Mouse (Mus musculus) stomach, postnatal 0 days (tissue): ENCODE measurements around the gene Med1. TPM values are rescaled to one million over a fixed set of nuclear protein-coding genes. Genes with fewer than 3 reads are reported as not detected.

Experiments used
- ATAC-seq: fragments of 200-750 bp; cut with Nextera tagmentation; 2 replicates; pipeline ENCODE4 v1.8.0; 2017; ENCODE audit not compliant: low FRiP score, low TSS enrichment
- DNase-seq: peaks from one replicate; pipeline ENCODE4 v3.0.0-alpha.2; 2016; ENCODE audit warnings: low spot score
- H3K27ac ChIP-seq: fragments of 300-500 bp; sonication (generic); replicated peaks from 2 replicates; pipeline ENCODE4 v1.5.1; 2014; ENCODE audit warnings: mild to moderate bottlenecking, control low read depth
- H3K27me3 ChIP-seq: fragments of 300-500 bp; sonication (generic); 2 replicates; pipeline ENCODE4 v1.6.1; 2014; ENCODE audit warnings: low read length; ENCODE audit not compliant: control insufficient read depth, insufficient read depth
- H3K36me3 ChIP-seq: fragments of 300-500 bp; sonication (generic); 2 replicates; pipeline ENCODE4 v1.6.1; 2014; ENCODE audit warnings: low read length, mixed read lengths; ENCODE audit not compliant: control insufficient read depth, insufficient read depth
- H3K4me1 ChIP-seq: fragments of 300-500 bp; sonication (generic); replicated peaks from 2 replicates; pipeline ENCODE4 v1.6.1; 2014; ENCODE audit warnings: antibody characterized with exemption; ENCODE audit not compliant: control insufficient read depth, insufficient read depth
- H3K4me2 ChIP-seq: fragments of 300-500 bp; sonication (generic); replicated peaks from 2 replicates; pipeline ENCODE4 v1.6.1; 2014; ENCODE audit warnings: low read depth, mild to moderate bottlenecking, control low read depth, moderate library complexity
- H3K4me3 ChIP-seq: fragments of 300-500 bp; sonication (generic); 2 replicates; pipeline ENCODE4 v1.5.1; 2014; ENCODE audit warnings: low read depth, low read length, control low read depth
- H3K9ac ChIP-seq: fragments of 300-500 bp; sonication (generic); 2 replicates; pipeline ENCODE4 v1.6.1; 2014; ENCODE audit warnings: mild to moderate bottlenecking, low read length, control low read depth, mixed read lengths
- H3K9me3 ChIP-seq: fragments of 300-500 bp; sonication (generic); 2 replicates; pipeline ENCODE4 v1.6.1; 2016; ENCODE audit warnings: low read length; ENCODE audit not compliant: control insufficient read depth
- CTCF ChIP-seq: IDR thresholded peaks from 2 replicates; pipeline ENCODE4 v1.5.1; 2016; ENCODE audit warnings: antibody characterized with exemption, low read depth, mild to moderate bottlenecking, moderate library complexity
- EP300 ChIP-seq: optimal IDR thresholded peaks from 2 replicates; pipeline ENCODE3; 2016; ENCODE audit warnings: antibody characterized with exemption
- WGBS: fragments of 180-500 bp; shearing (Covaris S2); extraction: QIAGEN DNeasy Blood & Tissue Kit; methylation state at CpG from one replicate; pipeline ENCODE4 v1.1.7; 2014; 5-methylcytosine and 5-hydroxymethylcytosine counted together
- polyA plus RNA-seq: library from polyadenylated mRNA; unstranded; fragments of >200 nt; fragmentation: Nextera tagmentation; extraction: Ambion mirVana; gene quantifications from 2 replicates; pipeline ENCODE4 v1.2.1, GENCODE M21; 2015

The Med1 gene
- polyA plus RNA-seq, 1 experiment from 2014 or later = 26.8 TPM

DNA sequence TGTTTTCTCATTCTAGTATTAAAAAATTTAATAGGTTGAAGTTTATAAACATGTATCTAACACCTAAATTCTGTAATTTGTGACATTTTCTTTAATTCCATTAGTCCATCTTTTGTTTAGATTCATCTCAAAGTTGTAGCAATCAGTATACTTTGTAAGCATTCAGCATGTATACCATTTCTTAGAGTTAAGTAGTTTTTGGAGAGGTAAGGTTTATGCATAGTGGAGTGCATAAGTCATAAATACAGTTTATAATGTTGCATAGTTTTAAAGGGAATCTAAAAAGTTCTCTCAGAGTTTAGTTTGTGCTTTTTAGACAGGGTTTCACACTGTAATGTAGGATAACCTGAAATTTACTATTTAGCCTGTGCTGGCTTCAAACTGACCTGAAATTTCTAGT is 12.4 kb upstream of the Med1 start:
- Histone ChIP-seq H3K4me3 (no peak overlapping the region), H3K36me3 (peaks cover 2% of the 10 kb centered on the region; the same call in 1 of the 2 replicates), H3K4me1 (no peaks in the 10 kb centered on the region), H3K27me3 (no peaks in the 10 kb centered on the region), H3K27ac (no peak overlapping the region), H3K9ac (no peak overlapping the region), H3K4me2 (peak overlapping the region; percentile 6; the same call in 1 of the 2 replicates), H3K9me3 (no peaks in the 10 kb centered on the region)
- ATAC-seq (no peak), DNase-seq (no peak)
- no peak for TF ChIP-seq CTCF
- no peak for TF ChIP-seq EP300

DNA sequence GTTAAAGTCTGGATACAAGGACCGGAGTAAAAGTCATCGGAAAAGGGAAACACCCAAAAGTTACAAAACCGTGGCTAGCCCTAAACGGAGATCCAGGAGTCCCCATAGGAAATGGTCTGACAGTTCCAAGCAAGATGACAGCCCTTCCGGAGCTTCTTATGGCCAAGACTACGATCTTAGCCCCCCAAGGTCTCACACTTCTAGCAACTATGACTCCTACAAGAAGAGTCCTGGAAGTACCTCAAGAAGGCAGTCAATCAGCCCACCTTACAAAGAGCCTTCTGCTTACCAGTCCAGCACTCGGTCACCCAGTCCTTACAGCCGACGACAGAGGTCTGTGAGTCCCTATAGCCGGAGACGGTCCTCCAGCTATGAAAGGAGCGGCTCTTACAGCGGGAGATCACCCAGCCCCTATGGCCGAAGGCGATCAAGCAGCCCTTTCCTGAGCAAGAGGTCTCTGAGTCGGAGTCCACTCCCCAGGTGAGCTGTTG is 10.9 kb upstream of the Med1 start:
- H3K36me3 ChIP-seq = peaks cover 2% of the 10 kb centered on the region; the same call in 1 of the 2 replicates
- peak overlapping the region; percentile 100 for H3K9ac ChIP-seq
- peak overlapping the region; percentile 96 for H3K4me3 ChIP-seq
- H3K27me3 ChIP-seq = no peaks in the 10 kb centered on the region
- H3K4me1 ChIP-seq = no peaks in the 10 kb centered on the region
- TF ChIP-seq CTCF (no peak), EP300 (no peak)
- no peaks in the 10 kb centered on the region for H3K9me3 ChIP-seq
- no peak for ATAC-seq
- DNase-seq = peak; percentile 35
- peak overlapping the region; percentile 91 for H3K4me2 ChIP-seq
- WGBS = under 1% methylated on average over 16 of the region's 16 CpGs
- H3K27ac ChIP-seq = peak overlapping the region; percentile 100

DNA sequence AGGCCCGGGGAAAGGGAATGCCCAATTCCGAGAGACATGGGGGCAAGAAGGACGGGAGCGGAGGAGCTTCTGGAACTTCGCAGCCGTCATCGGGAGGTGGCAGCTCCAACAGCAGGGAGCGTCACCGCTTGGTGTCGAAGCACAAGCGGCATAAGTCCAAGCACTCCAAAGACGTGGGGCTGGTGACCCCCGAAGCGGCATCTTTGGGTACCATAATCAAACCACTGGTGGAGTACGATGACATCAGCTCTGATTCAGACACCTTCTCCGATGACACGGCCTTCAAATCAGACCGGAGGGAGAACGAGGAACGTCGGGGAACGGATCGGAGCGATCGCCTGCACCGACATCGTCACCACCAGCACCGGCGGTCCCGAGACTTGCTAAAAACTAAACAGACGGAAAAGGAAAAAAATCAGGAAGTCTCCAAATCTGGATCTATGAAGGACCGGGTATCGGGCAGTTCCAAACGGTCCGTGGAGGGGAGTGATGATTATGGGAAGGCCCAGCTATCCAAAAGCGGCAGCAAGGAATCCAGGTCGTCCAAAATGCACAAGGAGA is 10.3 kb upstream of the Med1 start:
- DNase-seq = no peak
- peak overlapping the region; percentile 96 for H3K4me3 ChIP-seq
- H3K27ac ChIP-seq = peak overlapping the region; percentile 100
- peak overlapping the region; percentile 100 for H3K9ac ChIP-seq
- TF ChIP-seq CTCF = no peak
- no peak for TF ChIP-seq EP300
- H3K36me3 ChIP-seq = peaks cover under 1% of the 10 kb centered on the region; the same call in 1 of the 2 replicates
- H3K4me1 ChIP-seq = no peaks in the 10 kb centered on the region
- under 1% methylated on average over 37 of the region's 37 CpGs for WGBS
- H3K4me2 ChIP-seq = peak overlapping the region; percentile 91
- no peak; the same call in 1 of the 2 replicates for ATAC-seq
- no peaks in the 10 kb centered on the region for H3K27me3 ChIP-seq
- H3K9me3 ChIP-seq = no peaks in the 10 kb centered on the region

- peak; percentile 98 for DNase-seq
- H3K4me1 ChIP-seq = no peaks in the 10 kb centered on the region
- ATAC-seq = peak; percentile 92
- H3K4me3 ChIP-seq = peak within 1 kb of the TSS; percentile 96
- no peaks in the 10 kb centered on the region for H3K27me3 ChIP-seq
- peak within 1 kb of the TSS; percentile 100 for H3K9ac ChIP-seq
- WGBS = 1% methylated on average over 44 of the region's 63 CpGs
- peak within 1 kb of the TSS; percentile 100 for H3K27ac ChIP-seq
- H3K9me3 ChIP-seq = no peaks in the 10 kb centered on the region
- TF ChIP-seq EP300 = peak; percentile 100
- TF ChIP-seq CTCF = no peak
- H3K36me3 ChIP-seq = no peaks in the 10 kb centered on the region
- H3K4me2 ChIP-seq = peak within 1 kb of the TSS; percentile 91
Measured at GRCm38 (mm10) chr11:98202641-98203350, 9.7 kb upstream of the Med1 start, which contains the start of gene Cdk12. Cdk12 (plus strand) TSS chr11:98203059.

- H3K4me2 ChIP-seq = peak overlapping the region; percentile 58
- no peak for TF ChIP-seq EP300
- no peak for TF ChIP-seq CTCF
- H3K4me1 ChIP-seq = no peaks in the 10 kb centered on the region
- H3K27ac ChIP-seq = peak overlapping the region; percentile 78
- DNase-seq (peak; percentile 39), ATAC-seq (no peak)
- H3K4me3 ChIP-seq = peak overlapping the region; percentile 96
- 1% methylated on average over 27 of the region's 27 CpGs for WGBS
- peak overlapping the region; percentile 71 for H3K9ac ChIP-seq
- H3K36me3 ChIP-seq = no peaks in the 10 kb centered on the region
- no peaks in the 10 kb centered on the region for H3K9me3 ChIP-seq
- no peaks in the 10 kb centered on the region for H3K27me3 ChIP-seq
Measured at GRCm38 (mm10) chr11:98201791-98202640, 8.9 kb upstream of the Med1 start.
